Comparison of ENCODE assay signal across 27 mouse cellular contexts in the genomic region with DNA sequence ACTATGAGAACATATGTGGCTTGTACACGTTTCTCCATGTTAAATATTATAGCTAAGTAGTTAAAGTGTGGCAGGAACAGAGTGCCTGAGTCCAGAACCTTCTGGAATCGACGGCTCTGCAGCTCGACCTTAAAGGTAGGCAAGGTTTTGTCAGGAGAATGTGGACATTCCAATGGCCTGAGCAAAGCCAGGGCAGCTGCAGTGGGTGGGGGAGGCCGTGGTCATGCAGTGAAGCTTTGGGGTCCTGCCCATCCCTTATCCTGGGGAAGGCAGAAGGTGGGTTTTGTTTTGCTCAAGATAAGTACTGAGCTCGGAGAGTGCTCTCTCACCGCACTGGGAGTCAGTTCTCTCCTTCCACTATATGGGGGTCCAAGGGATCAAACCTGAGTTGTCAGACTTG. TPM values are rescaled to one million over a fixed set of nuclear protein-coding genes. Genes with fewer than 3 reads are reported as not detected.
A peak's percentile ranks its signal among the peaks of the same experiment; 100 is the strongest.
DNase-seq lines count a peak whose midpoint lies in the region; ATAC-seq and TF ChIP-seq lines count a peak whose summit lies in the region.
"Had no signal": no experiment of that assay in that cellular context is flagged by ENCODE, and none has a peak within 500 bp of the region (broad histone marks: within the 10 kb centered on the region; RNA-seq: fewer than 3 reads in every experiment).

No protein-coding gene starts in this region.

- H3ac ChIP-seq in myocyte (ENCODE audit: control insufficient read depth, insufficient read length), result no peak overlapping the region

- H3K4me1 ChIP-seq in kidney, postnatal 0 days (replicated peaks; ENCODE audit: insufficient read depth, low read length), result no peaks in the 10 kb centered on the region
- H3K4me1 ChIP-seq in liver, embryonic 12.5 days, result peaks cover 51% of the 10 kb centered on the region
- H3K4me1 ChIP-seq: hindbrain, embryonic 10.5 days had no signal

- no peaks in the 10 kb centered on the region for H3K36me3 ChIP-seq in kidney, postnatal 0 days (ENCODE audit: insufficient read depth, low read length)
- peaks cover 12% of the 10 kb centered on the region for H3K36me3 ChIP-seq in liver, embryonic 12.5 days
- H3K36me3 ChIP-seq in myocyte (ENCODE audit: control insufficient read depth, insufficient read depth), result no peaks in the 10 kb centered on the region
- H3K36me3 ChIP-seq: embryonic facial prominence, embryonic 15.5 days; heart, embryonic 15.5 days had no signal

- no peak for DNase-seq in gastrocnemius, adult 2 months
- no peak for DNase-seq in gastrocnemius, postnatal 25 days
- no peak for DNase-seq in kidney, postnatal 0 days (ENCODE audit: low spot score)
- no peak for DNase-seq in kidney, postnatal 10 days
- no peak for DNase-seq in liver
- DNase-seq: adrenal gland, postnatal 10 days; adrenal gland, postnatal 36 days; B cell, adult 2 months; cerebellum, adult 18-20 months; cerebellum, adult 9-10 months; cerebellum, postnatal 25 days; forebrain, postnatal 0 days; heart, adult 2 months; heart, postnatal 10 days; heart, postnatal 36 days had no signal

- no peak overlapping the region for H3K9ac ChIP-seq in kidney, postnatal 0 days (ENCODE audit: low read depth, low read length)
- no peak overlapping the region for H3K9ac ChIP-seq in liver, embryonic 12.5 days
- H3K9ac ChIP-seq: embryonic facial prominence, embryonic 15.5 days; forebrain, postnatal 0 days; heart, embryonic 15.5 days; hindbrain, embryonic 14.5 days had no signal

- no peak for TF ChIP-seq POLR2A in myocyte (IDR thresholded peaks at IDR 0.05; ENCODE audit: insufficient read length, low read depth)

- H3K79me2 ChIP-seq in myocyte (ENCODE audit: control insufficient read depth, insufficient read depth), result peaks cover 82% of the 10 kb centered on the region

- 0 out of 2 replicates have a peak, but pooled peaks have one; percentile 33 for ATAC-seq in kidney, postnatal 0 days (replicated peaks; ENCODE audit: low FRiP score, low read depth)
- ATAC-seq in liver, embryonic 12.5 days, result no peak
- ATAC-seq: forebrain, postnatal 0 days; hindbrain, postnatal 0 days; inflammation-experienced regulatory T-cells, adult 6 months; Patski had no signal

- H3K27me3 ChIP-seq in kidney, postnatal 0 days (ENCODE audit: insufficient read depth, low read length), result no peaks in the 10 kb centered on the region
- no peaks in the 10 kb centered on the region for H3K27me3 ChIP-seq in liver, embryonic 12.5 days (replicated peaks)
- H3K27me3 ChIP-seq in myocyte (ENCODE audit: control insufficient read depth, insufficient read depth, insufficient read length), result no peaks in the 10 kb centered on the region
- H3K27me3 ChIP-seq: CH12.LX; embryonic facial prominence, embryonic 15.5 days; heart, embryonic 15.5 days; Patski had no signal

- no peak overlapping the region for H3K4me3 ChIP-seq in gastrocnemius, adult 2 months
- H3K4me3 ChIP-seq in kidney, postnatal 0 days (replicated peaks; ENCODE audit: low read depth, low read length), result no peak overlapping the region
- H3K4me3 ChIP-seq in liver, embryonic 12.5 days, result no peak overlapping the region
- no peak overlapping the region for H3K4me3 ChIP-seq in myocyte
- H3K4me3 ChIP-seq: embryonic facial prominence, embryonic 15.5 days; heart, adult 2 months; heart, embryonic 15.5 days; hindbrain, embryonic 10.5 days had no signal

- intact Hi-C loops in gastrocnemius, adult 2 months (cut with DNase I), result no loop called here

- no peak for TF ChIP-seq CTCF in gastrocnemius, adult 2 months (IDR thresholded peaks at IDR 0.05)
- no peak for TF ChIP-seq CTCF in kidney, postnatal 0 days (IDR thresholded peaks at IDR 0.05; ENCODE audit: low read depth)

- no peak overlapping the region for H3K4me2 ChIP-seq in kidney, postnatal 0 days (ENCODE audit: low read length)
- no peak overlapping the region for H3K4me2 ChIP-seq in liver, embryonic 12.5 days
- H3K4me2 ChIP-seq in myocyte (ENCODE audit: low read depth), result peak overlapping the region; percentile 36
- H3K4me2 ChIP-seq: embryonic facial prominence, embryonic 15.5 days; heart, embryonic 11.5 days; heart, embryonic 15.5 days; hindbrain, embryonic 14.5 days had no signal

- no peaks in the 10 kb centered on the region for H3K9me3 ChIP-seq in kidney, postnatal 0 days (replicated peaks; ENCODE audit: low read length)
- no peaks in the 10 kb centered on the region for H3K9me3 ChIP-seq in liver, embryonic 12.5 days (replicated peaks)
- H3K9me3 ChIP-seq: embryonic facial prominence, embryonic 15.5 days; G1E; heart, embryonic 15.5 days; hindbrain, embryonic 10.5 days had no signal

- 69% methylated on average over 7 of the region's 7 CpGs for WGBS in kidney, postnatal 0 days
- WGBS in liver, embryonic 12.5 days (ENCODE audit: insufficient replicate concordance), result 63% methylated on average over 7 of the region's 7 CpGs

- H3K27ac ChIP-seq in gastrocnemius, adult 2 months, result peak overlapping the region; percentile 92
- no peak overlapping the region for H3K27ac ChIP-seq in kidney, postnatal 0 days
- peak overlapping the region; percentile 10; the same call in 1 of the 2 replicates for H3K27ac ChIP-seq in liver, embryonic 12.5 days
- H3K27ac ChIP-seq: embryonic facial prominence, embryonic 15.5 days; heart, adult 2 months; hindbrain, embryonic 10.5 days; hindbrain, embryonic 14.5 days; hindbrain, postnatal 0 days had no signal

TF ChIP-seq in myocyte, 11 proteins besides CTCF, POLR2A, EP300 and RAD21:
- TF ChIP-seq MYOG (IDR thresholded peaks at IDR 0.05; ENCODE audit: control insufficient read depth in 1 of 3, insufficient read depth in 1 of 3, insufficient read length in 2 of 3, low read depth in 2 of 3) (peak in 2 of 3 experiments; percentile 72 to 92), MAX (IDR thresholded peaks at IDR 0.05; ENCODE audit: low read depth) (no peak), USF1 (IDR thresholded peaks at IDR 0.05; ENCODE audit: low read depth) (no peak), REST (IDR thresholded peaks at IDR 0.05; ENCODE audit: insufficient read depth, insufficient read length) (no peak), CEBPB (IDR thresholded peaks at IDR 0.05; ENCODE audit: insufficient read depth, poor library complexity, severe bottlenecking) (no peak), TCF12 (IDR thresholded peaks at IDR 0.05; ENCODE audit: insufficient read depth, poor library complexity, severe bottlenecking) (no peak), SRF (IDR thresholded peaks at IDR 0.05; ENCODE audit: control insufficient read depth, insufficient read length, low read depth) (no peak), TCF3 (IDR thresholded peaks at IDR 0.05; ENCODE audit: insufficient read length, low read depth) (no peak), POLR2AphosphoS2 (IDR thresholded peaks at IDR 0.05; ENCODE audit: insufficient read length, low read depth) (no peak), MYOD1 (IDR thresholded peaks at IDR 0.05; ENCODE audit: control insufficient read depth in 1 of 3, insufficient read length in 2 of 3, low read depth in 2 of 3) (peak in 2 of 3 experiments; percentile 69 to 78), E2F4 (IDR thresholded peaks at IDR 0.05; ENCODE audit: insufficient read depth) (no peak)

RNA-seq across cellular contexts. Expression of a gene that starts 55.6 kb away (rescaled TPM):
- 10 to 100 TPM; 45.9 to 50.5 TPM for total RNA-seq in gastrocnemius, adult 2 months (2021)
- total RNA-seq in gastrocnemius, postnatal 25 days (2021), result 10 to 100 TPM; 42.9 to 45.4 TPM
- polyA plus RNA-seq in kidney, postnatal 0 days (2015; fragmentation: Nextera tagmentation; extraction: Ambion mirVana), result 15.7 and 16.5 TPM in 2 replicates
- 21.6 and 22.3 TPM in 2 replicates for polyA plus RNA-seq in liver, embryonic 12.5 days (2016; fragmentation: Nextera tagmentation; extraction: Ambion mirVana)
- 31.1 TPM for polyA plus RNA-seq in myocyte (2012; fragmentation: generic; extraction: Trizol)
